Mouse (Mus musculus): ENCODE measurements around the gene Frem3. TPM values are rescaled to one million over a fixed set of nuclear protein-coding genes. Genes with fewer than 3 reads are reported as not detected.
A peak's percentile ranks its signal among the peaks of the same experiment; 100 is the strongest.

Frem3 gene
- total RNA-seq (2021) = under 1 TPM; 0.07 to 0.22 TPM

- DNase-seq = peak in 1 of 2 experiments; percentile 12
- intact Hi-C loops (cut with DNase I) = no loop called here
These were observed at the start of gene Frem3 for GRCm38 (mm10) chr8:80610549-80611440. Gene Frem3, plus strand, starts transcription at chr8:80611080.

DNA sequence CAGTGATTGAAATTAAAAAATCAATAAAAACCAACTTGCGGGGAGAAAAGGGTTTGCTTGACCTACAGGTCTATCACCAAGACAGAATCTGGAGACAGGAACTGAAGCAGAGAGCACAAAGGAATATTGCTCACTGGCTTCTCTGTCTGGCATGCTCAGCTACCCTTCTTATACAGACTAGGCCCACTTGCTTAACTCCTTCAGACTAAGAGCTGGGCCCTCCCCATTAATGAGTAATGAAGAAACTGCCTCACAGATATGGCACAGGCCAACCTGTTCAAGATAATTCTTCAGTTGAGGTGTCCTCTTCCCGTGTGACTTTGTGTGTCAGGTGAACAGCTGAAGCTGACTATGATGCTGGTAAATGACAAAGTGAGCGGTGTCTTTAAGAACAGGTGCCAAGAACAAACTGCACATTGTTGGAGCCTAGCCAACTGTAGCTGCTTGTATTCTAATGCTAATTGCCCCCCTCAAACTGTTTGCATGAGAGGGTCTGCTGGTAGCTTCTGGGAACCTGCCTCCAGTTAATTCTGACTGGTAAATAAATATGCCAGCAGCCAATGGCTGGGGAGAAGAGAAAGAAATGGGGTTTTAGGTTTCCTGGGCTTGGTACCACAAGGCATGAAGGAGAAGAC lies 46.6 kb upstream of the Frem3 start:
- intact Hi-C loops (cut with DNase I) = no loop called here
- no peak for DNase-seq

DNA sequence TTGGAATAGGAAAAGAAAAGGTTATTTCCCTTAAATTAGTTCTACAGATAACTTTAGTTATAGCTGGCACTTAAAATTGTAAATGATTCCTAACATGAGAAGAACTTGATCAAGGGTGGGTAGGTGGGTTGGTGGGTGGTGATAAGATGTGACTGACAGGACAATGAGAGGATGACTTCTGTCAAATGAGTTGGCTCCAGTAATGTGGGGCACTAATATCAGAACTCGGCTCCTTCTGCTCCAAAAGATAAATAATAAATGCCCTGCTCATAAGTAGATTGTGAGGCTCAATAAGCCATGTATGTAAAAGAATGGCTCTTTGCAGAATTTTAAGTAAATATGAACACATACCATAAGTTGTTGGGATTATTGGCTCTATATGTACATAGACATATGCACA lies 43.4 kb upstream of the Frem3 start:
- no peak for DNase-seq
- intact Hi-C loops (cut with DNase I) = no loop called here

DNA sequence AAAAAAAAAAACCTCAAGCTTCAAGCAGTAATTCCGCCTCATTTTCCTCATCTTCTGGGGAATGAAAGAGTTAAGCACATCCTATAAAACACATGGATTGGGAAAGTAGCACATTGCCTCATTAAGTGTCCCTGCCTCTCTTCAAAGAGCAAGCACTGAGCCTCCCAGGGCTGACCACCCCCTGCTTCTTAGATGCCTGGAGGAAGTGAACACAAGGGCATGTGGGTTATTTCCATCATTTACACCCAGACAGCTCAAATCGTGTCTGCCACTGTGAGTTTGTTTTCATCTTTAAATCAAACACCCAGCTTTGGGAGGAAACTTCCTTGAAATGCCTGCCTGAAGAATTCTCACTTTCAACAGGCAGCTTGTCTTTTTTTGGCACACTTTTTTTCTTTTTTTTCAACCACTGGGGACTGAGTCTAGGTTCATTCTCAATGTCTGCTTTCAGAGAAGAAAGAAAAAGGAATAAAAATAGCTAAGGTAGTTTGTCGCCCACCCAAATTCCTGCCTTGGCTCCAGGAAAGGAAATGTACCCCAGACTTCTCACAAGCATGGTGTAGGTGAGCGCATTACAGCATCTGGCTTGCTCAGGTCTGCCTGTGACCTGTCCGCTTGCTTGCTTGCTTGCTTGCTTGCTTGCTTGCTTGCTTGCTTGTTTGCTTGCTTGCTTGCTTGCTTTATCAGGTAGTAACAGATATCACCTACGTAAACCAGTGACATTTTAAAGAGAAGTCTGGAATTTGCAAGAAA lies 42.5 kb upstream of the Frem3 start:
- intact Hi-C loops (cut with DNase I) = no loop called here
- DNase-seq = no peak

DNA sequence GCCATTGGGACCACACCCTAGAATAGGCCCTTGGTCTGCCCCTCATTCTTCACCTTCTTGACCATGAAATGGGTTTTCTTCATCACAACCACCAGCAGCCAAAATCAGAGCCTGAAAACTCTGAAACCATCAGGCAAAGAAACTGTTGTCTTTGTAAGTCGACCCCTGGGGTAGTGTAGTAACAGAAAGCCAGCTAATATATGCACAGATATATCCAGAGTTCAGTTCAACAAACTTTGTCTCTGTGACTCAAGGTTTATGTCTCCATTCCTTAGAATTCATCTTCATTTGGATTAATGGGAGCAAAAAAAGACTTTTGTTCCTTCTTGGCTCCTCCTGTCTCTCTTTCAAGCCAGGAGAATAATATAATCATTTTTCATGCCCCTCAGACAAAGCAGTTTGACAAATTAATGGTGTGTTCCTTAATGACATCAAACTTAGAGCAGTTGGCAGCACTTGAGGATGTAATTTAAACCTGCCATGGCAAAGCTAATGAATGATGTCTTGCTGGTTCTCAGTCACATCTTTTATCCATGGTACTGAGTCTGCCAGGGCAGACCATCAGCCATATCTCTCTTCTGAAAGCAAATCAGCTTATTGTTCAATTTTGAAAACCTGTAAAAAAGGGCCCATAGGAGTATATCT lies 38.3 kb upstream of the Frem3 start:
- intact Hi-C loops (cut with DNase I) = no loop called here
- no peak for DNase-seq

GRCm38 (mm10) chr8:80577126-80577525 lies 33.8 kb upstream of the Frem3 start:
- no peak for DNase-seq
- intact Hi-C loops (cut with DNase I) = no loop called here

DNA sequence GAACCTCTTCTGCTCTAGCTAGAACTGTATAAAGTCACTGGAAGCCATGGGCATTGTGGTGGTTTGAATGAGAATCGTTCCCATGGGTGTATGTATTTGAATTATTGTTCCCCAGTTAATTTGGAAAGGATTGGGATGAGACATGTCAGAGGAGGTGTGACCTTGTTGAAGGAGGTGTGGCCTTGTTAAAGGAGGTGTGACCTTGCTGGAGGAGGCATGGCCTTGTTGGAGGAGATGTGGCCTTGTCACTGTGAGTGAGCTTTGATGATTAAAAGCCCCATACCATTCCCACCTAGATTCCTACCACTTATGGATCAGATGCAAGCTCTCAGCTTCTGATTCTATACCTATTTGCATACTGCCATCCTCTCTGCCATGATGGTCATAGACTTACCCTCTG lies 31.8 kb upstream of the Frem3 start:
- intact Hi-C loops (cut with DNase I) = no loop called here

GRCm38 (mm10) chr8:80592626-80593025 lies 18.3 kb upstream of the Frem3 start:
- no peak for DNase-seq
- intact Hi-C loops (cut with DNase I) = no loop called here

More for the DNA sequence above, 31.8 kb upstream of the Frem3 start:
- no peak for DNase-seq

GRCm38 (mm10) chr8:80600600-80601170 lies 10.2 kb upstream of the Frem3 start:
- DNase-seq = peak; percentile 17 to 26

GRCm38 (mm10) chr8:80601886-80602285 lies 9.0 kb upstream of the Frem3 start:
- intact Hi-C loops (cut with DNase I) = no loop called here
- DNase-seq = no peak

More at GRCm38 (mm10) chr8:80600600-80601170, 10.2 kb upstream of the Frem3 start:
- intact Hi-C loops (cut with DNase I) = no loop called here

DNA sequence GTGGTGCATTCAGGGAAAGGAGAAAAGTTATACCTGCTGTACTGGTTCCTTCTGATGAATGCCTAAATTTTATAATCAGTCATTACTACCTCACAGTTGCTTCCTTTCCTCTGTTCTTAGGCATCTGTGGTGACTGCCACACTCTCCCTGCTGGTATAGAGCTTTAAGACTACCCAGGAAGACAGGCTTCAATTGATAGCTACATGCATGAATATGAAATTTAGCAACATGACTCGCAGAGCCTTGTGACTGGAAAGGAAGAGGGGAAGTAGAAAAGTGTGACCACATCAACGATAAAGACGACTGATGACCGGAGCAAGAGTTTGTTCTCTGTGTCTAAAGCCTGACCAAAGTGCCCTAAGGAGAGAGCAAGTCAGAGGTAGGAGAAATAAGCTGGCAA lies 3.8 kb upstream of the Frem3 start:
- intact Hi-C loops (cut with DNase I) = no loop called here

DNA sequence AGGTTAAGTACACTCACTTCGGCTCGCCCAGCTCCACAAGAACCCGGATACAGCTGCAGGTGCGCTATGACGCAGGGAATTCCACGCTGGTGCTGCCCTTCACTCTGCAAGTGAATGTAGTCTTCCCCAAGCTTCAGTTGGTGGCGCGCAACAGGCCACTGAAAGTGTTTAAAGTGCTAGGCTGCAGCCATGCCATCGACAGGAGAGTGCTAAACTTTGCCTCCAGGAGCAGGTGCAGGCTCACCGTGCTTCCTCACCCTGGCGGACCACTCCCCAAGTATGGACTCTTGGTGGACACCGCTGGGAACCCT lies 516 bp downstream of the Frem3 start:
- DNase-seq = no peak
- intact Hi-C loops (cut with DNase I) = no loop called here

More for the DNA sequence above, 3.8 kb upstream of the Frem3 start:
- DNase-seq = no peak

GRCm38 (mm10) chr8:80619787-80620186 lies 8.9 kb downstream of the Frem3 start:
- intact Hi-C loops (cut with DNase I) = no loop called here
- DNase-seq = no peak

DNA sequence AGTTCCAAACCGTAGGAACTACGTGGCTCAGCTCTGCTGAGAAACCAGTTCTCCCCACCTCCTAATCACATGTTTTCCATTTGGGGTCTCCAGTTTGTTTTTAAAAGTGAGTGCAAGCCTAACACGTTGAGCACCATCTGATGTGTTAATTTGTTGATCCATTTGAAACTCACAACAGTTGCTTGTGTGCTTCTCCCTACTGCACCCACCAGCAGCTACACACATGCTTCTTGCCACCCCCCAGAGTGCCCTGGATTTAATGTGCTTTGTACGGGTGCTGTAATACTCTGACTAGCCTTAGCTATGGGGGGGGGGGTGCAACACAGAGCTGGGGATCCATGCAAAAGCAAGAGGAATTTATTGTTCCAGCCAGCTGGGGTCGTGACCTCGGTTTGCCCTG lies 36.5 kb downstream of the Frem3 start:
- DNase-seq = no peak
- intact Hi-C loops (cut with DNase I) = no loop called here

GRCm38 (mm10) chr8:80657639-80658038 lies 46.8 kb downstream of the Frem3 start:
- intact Hi-C loops (cut with DNase I) = no loop called here

DNA sequence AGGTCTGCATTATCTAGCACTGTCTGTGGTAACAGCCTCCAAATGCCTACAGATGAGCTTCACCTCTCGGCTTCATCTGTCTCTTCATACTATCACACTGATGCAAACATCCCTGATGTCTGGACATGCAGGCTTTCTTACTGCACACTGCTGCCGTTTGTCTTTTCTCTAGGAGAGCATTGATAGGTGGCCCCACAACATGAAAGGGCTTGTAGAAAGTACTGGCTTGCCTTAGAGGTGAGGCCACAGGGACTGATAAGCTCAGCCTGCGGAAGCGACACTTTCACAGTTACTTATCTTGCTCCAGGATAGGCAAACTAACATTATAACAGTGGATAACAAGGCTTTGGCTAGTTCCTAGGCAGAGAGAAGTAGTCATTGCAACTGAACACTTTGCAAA lies 50.2 kb downstream of the Frem3 start:
- no peak for DNase-seq
- intact Hi-C loops (cut with DNase I) = no loop called here

More at GRCm38 (mm10) chr8:80657639-80658038, 46.8 kb downstream of the Frem3 start:
- DNase-seq = no peak

- no peak for DNase-seq
- intact Hi-C loops (cut with DNase I) = no loop called here
These were observed 52.6 kb downstream of the Frem3 start for GRCm38 (mm10) chr8:80663476-80663875.

DNA sequence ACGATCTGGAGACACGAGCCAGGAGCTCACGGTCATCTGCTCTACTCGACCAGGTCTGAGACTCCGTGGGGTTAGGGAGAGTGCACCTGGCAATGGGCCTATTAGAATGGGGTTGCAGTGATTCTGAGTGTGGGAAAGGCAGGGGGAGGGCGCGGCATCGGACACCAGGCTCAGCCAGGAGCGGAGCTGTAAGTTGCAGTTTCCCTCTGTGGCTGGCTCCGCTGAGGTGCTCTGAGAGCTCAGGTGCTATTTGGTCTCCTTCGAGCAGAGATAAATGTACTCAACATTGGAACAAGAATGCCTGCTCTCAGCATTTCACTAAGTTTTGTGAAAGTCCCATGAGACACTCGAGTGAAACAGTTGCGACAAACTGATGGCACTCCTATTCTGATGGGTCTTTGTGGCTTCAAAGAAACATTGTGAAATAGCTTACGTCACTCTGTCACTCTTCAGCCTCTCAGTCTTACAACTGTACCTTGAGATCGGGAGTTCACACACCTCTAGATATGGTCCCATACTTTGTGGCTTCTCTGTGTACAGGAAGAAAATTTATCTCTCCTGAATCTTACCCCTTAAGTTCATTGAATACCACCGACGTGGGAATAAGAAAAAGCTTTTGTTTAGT lies 58.5 kb downstream of the Frem3 start:
- intact Hi-C loops (cut with DNase I) = no loop called here
- peak in 1 of 2 experiments; percentile 4 for DNase-seq

GRCm38 (mm10) chr8:80682594-80682993 lies 71.7 kb downstream of the Frem3 start:
- intact Hi-C loops (cut with DNase I) = no loop called here
- DNase-seq = no peak

GRCm38 (mm10) chr8:80683756-80684335 lies 73.0 kb downstream of the Frem3 start:
- no peak for DNase-seq
- intact Hi-C loops (cut with DNase I) = no loop called here
